Mouse (Mus musculus) large intestine, adult 2 months (tissue): Measurements from ENCODE around the gene Prps1. TPM values are rescaled to one million over a fixed set of nuclear protein-coding genes. Genes with fewer than 3 reads are reported as not detected.

Experiments
- DNase-seq: peaks from one replicate; pipeline ENCODE4 v3.0.0-alpha.2; 2012; ENCODE audit warnings: low read depth, low spot score
- WGBS: fragments of 180-500 bp; shearing (Covaris S2); methylation state at CpG from one replicate; pipeline ENCODE4 v1.1.7; 2018; 5-methylcytosine and 5-hydroxymethylcytosine counted together
- polyA plus RNA-seq: library from polyadenylated mRNA; depleted of rRNA; stranded (reverse); fragments of >200 nt; gene quantifications from 2 replicates; pipeline ENCODE4 v1.2.3, GENCODE M21; 2012; rRNA removed

The Prps1 gene
- 5.9 and 9.4 TPM in 2 replicates for polyA plus RNA-seq

GRCm38 (mm10) chrX:140456279-140456731 lies at the start of gene Prps1:
TSS of gene Prps1 (plus strand) at chrX:140456613.
- peak; percentile 71 for DNase-seq

GRCm38 (mm10) chrX:140407593-140407992 lies 48.8 kb upstream of the Prps1 start:
- WGBS, result 82% methylated on average over 5 of the region's 5 CpGs

More at GRCm38 (mm10) chrX:140456279-140456731, at the start of gene Prps1:
- 19% methylated on average over 26 of the region's 26 CpGs for WGBS

GRCm38 (mm10) chrX:140418467-140418866 lies 37.9 kb upstream of the Prps1 start:
- 83% methylated on average over 4 of the region's 4 CpGs for WGBS
- no peak for DNase-seq

More at GRCm38 (mm10) chrX:140407593-140407992, 48.8 kb upstream of the Prps1 start:
- DNase-seq, result no peak

GRCm38 (mm10) chrX:140427124-140427523 lies 29.3 kb upstream of the Prps1 start:
- WGBS, result 76% methylated on average over 4 of the region's 4 CpGs
- DNase-seq, result no peak

- no peak for DNase-seq
- 63% methylated on average over 8 of the region's 8 CpGs for WGBS
Measured at GRCm38 (mm10) chrX:140428252-140428651, 28.2 kb upstream of the Prps1 start.

GRCm38 (mm10) chrX:140429985-140430384 lies 26.4 kb upstream of the Prps1 start:
- no peak for DNase-seq
- 69% methylated on average over 5 of the region's 5 CpGs for WGBS

- WGBS, result 83% methylated on average over 12 of the region's 12 CpGs
Measured at GRCm38 (mm10) chrX:140430506-140430905, 25.9 kb upstream of the Prps1 start.

GRCm38 (mm10) chrX:140431981-140432380 lies 24.4 kb upstream of the Prps1 start:
- WGBS, result 85% methylated on average over 15 of the region's 15 CpGs
- DNase-seq, result no peak

More at GRCm38 (mm10) chrX:140430506-140430905, 25.9 kb upstream of the Prps1 start:
- no peak for DNase-seq

- 90% methylated on average over 11 of the region's 11 CpGs for WGBS
- DNase-seq, result no peak
Measured at GRCm38 (mm10) chrX:140432786-140433185, 23.6 kb upstream of the Prps1 start.

GRCm38 (mm10) chrX:140437906-140438305 lies 18.5 kb upstream of the Prps1 start:
- DNase-seq, result no peak

GRCm38 (mm10) chrX:140445551-140445950 lies 10.9 kb upstream of the Prps1 start:
- no peak for DNase-seq
- 85% methylated on average over 13 of the region's 13 CpGs for WGBS

- DNase-seq, result peak; percentile 35
- WGBS, result 33% methylated on average over 3 of the region's 3 CpGs
Measured at GRCm38 (mm10) chrX:140450071-140450470, 6.3 kb upstream of the Prps1 start.

- DNase-seq, result no peak
- 26% methylated on average over 39 of the region's 39 CpGs for WGBS
Measured at GRCm38 (mm10) chrX:140456751-140457491, 508 bp downstream of the Prps1 start.

- no peak for DNase-seq
Measured at GRCm38 (mm10) chrX:140457502-140457901, 1.1 kb downstream of the Prps1 start.

GRCm38 (mm10) chrX:140478231-140478630 lies 21.8 kb downstream of the Prps1 start:
- 88% methylated on average over 6 of the region's 6 CpGs for WGBS

More at GRCm38 (mm10) chrX:140457502-140457901, 1.1 kb downstream of the Prps1 start:
- 25% methylated on average over 12 of the region's 12 CpGs for WGBS

GRCm38 (mm10) chrX:140479171-140479570 lies 22.8 kb downstream of the Prps1 start:
- 58% methylated on average over 4 of the region's 5 CpGs for WGBS
- DNase-seq, result no peak

More at GRCm38 (mm10) chrX:140478231-140478630, 21.8 kb downstream of the Prps1 start:
- no peak for DNase-seq

- DNase-seq, result no peak
- WGBS, result 83% methylated on average over 1 of the region's 1 CpGs
Measured at GRCm38 (mm10) chrX:140489174-140489573, 32.8 kb downstream of the Prps1 start.

- no peak for DNase-seq
- 66% methylated on average over 3 of the region's 3 CpGs for WGBS
Measured at GRCm38 (mm10) chrX:140490203-140490602, 33.8 kb downstream of the Prps1 start.

- WGBS, result 41% methylated on average over 10 of the region's 10 CpGs
- DNase-seq, result no peak
Measured at GRCm38 (mm10) chrX:140491884-140492571, 35.6 kb downstream of the Prps1 start.

- DNase-seq, result no peak
- 67% methylated on average over 7 of the region's 7 CpGs for WGBS
Measured at GRCm38 (mm10) chrX:140493527-140494029, 37.2 kb downstream of the Prps1 start.
